Mouse (Mus musculus): ENCODE measurements around the gene Cdk14. TPM values are rescaled to one million over a fixed set of nuclear protein-coding genes. Genes with fewer than 3 reads are reported as not detected.

Gene Cdk14
- 10 to 100 TPM; 21.2 to 26.0 TPM for total RNA-seq (2021)
- long read RNA-seq, experiment 1, partial matches to known transcripts = 0 of 1 reads
- long read RNA-seq, experiment 1, other reads (novel, unspliced or antisense) = 1 of 1 reads
- long read RNA-seq, experiment 2, full-length matches to known transcripts = 2 of 5 reads
- long read RNA-seq, experiment 2, partial matches to known transcripts = 1 of 5 reads
- long read RNA-seq, experiment 2, other reads (novel, unspliced or antisense) = 2 of 5 reads

DNA sequence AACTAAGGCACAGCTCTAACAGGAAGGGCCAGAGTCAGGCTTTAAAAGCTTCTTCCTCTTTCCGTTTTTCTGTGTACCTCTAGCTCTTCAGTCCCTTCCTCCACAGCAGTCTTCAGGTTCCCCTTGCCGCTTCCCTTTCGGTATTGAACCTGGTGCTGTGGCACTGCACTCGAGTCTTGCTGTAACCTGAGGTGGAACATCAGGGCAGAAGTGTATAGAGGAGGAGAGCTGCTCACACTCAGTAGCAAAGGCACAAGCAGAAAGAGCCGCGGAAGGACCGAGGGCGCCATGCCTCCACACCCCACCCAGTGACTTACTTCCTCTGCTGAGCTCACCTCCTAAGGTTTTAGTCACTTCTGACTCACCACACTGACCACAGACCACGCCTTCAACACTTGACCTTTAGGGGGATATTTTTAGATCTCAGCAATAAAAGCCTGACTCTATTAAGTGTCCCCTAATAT, at the start of gene Cdk14:
TSS of gene Cdk14 (minus strand) at position 321 of the 464 bp plus-strand sequence.
- no peak for DNase-seq (ENCODE audit: low spot score in 2 of 2)

GRCm38 (mm10) chr5:5465256-5465655, 45.1 kb upstream of the Cdk14 start:
- DNase-seq (ENCODE audit: low spot score in 2 of 2) = no peak

DNA sequence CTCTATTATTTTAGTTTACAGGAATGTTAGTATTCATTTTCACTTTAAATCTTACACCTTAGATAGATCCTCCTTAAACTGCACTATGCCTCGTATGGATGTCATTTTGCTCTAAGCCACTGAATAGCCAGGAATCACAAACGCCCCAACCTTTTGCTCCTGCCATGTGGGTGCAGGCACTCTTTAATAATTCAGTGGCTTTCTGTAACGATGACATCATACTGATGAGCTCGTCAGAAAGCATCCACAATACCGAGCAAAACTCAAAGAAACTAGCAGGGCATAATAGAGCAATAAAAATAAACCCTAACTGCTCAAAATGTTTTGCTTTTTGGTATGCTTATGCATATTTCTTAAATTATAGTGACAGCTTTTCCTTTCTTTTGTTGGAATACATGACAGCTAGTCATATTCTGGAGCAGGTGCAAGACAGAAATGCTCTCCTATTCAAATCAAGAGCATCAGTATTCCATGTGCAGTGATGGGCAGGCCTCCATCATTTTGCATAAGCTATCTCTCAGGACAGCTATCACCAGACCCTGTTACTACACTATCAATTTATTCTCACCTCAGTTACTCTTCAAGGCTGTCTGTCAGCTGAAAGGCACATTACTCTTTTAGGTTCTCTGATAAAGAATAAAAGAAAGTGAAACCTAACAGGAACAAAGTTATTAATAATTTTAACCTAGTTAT, 11.8 kb upstream of the Cdk14 start:
- DNase-seq (ENCODE audit: low spot score in 2 of 2) = no peak

- no peak for DNase-seq (ENCODE audit: low spot score in 2 of 2)
These were observed 3.6 kb upstream of the Cdk14 start for GRCm38 (mm10) chr5:5423723-5424171.

- no peak for DNase-seq (ENCODE audit: low spot score in 2 of 2)
These were observed 3.0 kb upstream of the Cdk14 start for GRCm38 (mm10) chr5:5423081-5423480.

- DNase-seq (ENCODE audit: low spot score in 2 of 2) = no peak
These were observed 1.3 kb upstream of the Cdk14 start for GRCm38 (mm10) chr5:5421439-5421838.

DNA sequence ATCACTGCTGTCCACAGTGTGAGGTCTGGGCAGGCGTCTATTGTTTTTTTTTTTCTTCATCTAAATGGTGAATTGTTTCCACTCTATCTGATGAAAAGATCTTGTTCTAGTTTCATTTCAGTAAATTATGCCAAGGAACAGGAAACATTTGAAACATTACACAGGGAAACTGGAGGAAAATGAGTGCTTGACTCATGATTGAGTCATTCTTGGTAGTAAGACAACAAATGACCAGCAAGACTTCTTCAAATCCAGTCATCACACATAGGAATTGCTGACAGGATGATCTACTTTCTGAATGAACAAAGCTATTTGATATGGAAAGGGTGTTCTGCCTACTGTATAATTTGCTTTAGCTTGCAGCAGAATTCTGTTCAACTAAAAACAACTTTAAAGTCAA, 859 bp downstream of the Cdk14 start:
- no peak for DNase-seq (ENCODE audit: low spot score in 2 of 2)

DNA sequence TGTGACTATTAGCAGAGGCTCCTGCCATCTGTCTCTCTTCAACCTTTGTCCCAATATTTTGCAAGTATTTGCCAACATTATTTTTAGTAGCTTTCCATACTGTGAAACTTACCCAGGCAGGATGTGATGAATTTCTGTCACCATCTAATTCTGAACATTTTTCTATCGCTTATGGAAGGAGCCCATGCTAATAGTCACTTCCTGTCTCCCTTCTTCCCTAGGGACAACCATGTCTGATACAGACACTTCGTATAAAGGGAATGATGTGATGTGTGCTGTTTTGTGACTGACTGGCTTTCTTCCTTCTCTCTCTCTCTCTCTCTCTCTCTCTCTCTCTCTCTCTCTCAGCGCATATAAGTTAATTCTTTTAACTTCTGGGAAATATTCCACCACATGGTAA, 5.3 kb downstream of the Cdk14 start:
- DNase-seq (ENCODE audit: low spot score in 2 of 2) = no peak

DNA sequence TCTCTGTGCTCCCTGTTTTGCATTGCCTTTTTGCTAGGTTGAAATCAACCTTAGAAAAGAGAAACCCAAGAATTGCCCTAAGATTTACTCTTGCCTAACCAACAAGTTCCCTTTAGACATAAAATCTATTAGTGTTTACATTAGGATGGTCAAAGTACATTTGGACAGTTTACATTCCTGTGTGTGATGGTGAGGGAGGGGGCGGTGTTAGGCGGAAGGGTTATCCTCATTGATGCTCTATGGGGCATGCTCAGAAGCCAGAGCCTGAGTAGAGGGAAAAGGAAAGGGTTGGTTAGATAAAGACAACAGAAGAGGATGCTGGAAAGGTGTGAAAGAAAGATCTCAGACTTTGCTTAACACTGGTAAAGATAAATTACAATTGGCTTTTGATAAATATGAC, 8.2 kb downstream of the Cdk14 start:
- DNase-seq (ENCODE audit: low spot score in 2 of 2) = no peak

- no peak for DNase-seq (ENCODE audit: low spot score in 2 of 2)
These were observed 18.1 kb downstream of the Cdk14 start for GRCm38 (mm10) chr5:5401986-5402385.

DNA sequence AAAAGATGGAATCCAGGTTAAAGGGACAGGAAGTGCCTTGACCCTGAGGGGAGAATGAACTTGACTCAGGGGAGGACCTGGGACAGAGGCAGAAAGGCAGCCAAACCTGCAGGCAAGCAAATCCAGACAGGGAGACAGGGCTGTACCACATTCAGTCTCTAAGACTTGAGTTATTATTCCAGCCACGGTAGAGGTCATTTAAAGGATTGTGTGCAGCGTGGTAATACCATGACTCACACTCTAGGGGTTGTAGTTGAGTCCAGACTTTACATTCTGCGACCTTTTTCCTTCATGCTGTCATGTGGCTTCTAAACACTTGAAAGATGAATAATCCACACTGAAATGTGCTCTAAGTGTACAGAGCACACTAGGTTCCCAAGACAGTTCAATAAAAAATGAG, 27.3 kb downstream of the Cdk14 start:
- no peak for DNase-seq (ENCODE audit: low spot score in 2 of 2)

- DNase-seq (ENCODE audit: low spot score in 2 of 2) = peak in 1 of 2 experiments; percentile 10
These were observed 39.1 kb downstream of the Cdk14 start for GRCm38 (mm10) chr5:5380731-5381718.

- peak; percentile 6 to 14 for DNase-seq (ENCODE audit: low spot score in 2 of 2)
These were observed 40.0 kb downstream of the Cdk14 start for GRCm38 (mm10) chr5:5379870-5380730.

GRCm38 (mm10) chr5:5379501-5379869, 40.6 kb downstream of the Cdk14 start:
- no peak for DNase-seq (ENCODE audit: low spot score in 2 of 2)

GRCm38 (mm10) chr5:5374393-5374792, 45.7 kb downstream of the Cdk14 start:
- DNase-seq (ENCODE audit: low spot score in 2 of 2) = no peak

GRCm38 (mm10) chr5:5373541-5373940, 46.6 kb downstream of the Cdk14 start:
- no peak for DNase-seq (ENCODE audit: low spot score in 2 of 2)

DNA sequence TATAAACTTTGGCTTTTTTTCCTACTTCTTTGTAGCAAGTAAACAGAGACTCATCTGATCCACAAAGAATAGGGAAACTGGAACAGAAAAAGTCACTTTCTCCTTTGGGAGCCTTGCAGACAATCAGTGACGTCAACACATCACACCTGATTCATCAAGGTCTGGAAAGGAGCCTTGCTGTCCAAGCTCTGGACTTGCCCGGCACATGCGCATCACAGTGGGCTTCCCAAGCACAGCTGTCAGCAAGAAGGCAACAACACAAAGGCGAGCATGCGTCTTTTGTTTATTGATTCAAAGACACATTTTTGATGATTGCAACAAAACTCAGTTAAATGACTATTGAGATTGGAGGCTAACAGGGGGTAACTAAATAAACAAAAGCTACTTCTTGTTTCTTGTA, 47.2 kb downstream of the Cdk14 start:
- no peak for DNase-seq (ENCODE audit: low spot score in 2 of 2)

GRCm38 (mm10) chr5:5372354-5372753, 47.8 kb downstream of the Cdk14 start:
- no peak for DNase-seq (ENCODE audit: low spot score in 2 of 2)

- no peak for DNase-seq (ENCODE audit: low spot score in 2 of 2)
These were observed 49.6 kb downstream of the Cdk14 start for GRCm38 (mm10) chr5:5370322-5371082.

All from adrenal gland, postnatal 4 days (tissue).